Mouse (Mus musculus) megakaryocyte progenitor cell, adult 5-6 weeks (primary cell): ENCODE data around the gene Ccdc85c. TPM values are rescaled to one million over a fixed set of nuclear protein-coding genes. Genes with fewer than 3 reads are reported as not detected.

ENCODE experiments used
- ATAC-seq: replicated peaks from 2 replicates; pipeline ENCODE4 v1.8.0; 2016; ENCODE audit warnings: mild to moderate bottlenecking, moderate TSS enrichment, inconsistent platforms; ENCODE audit not compliant: poor library complexity
- total RNA-seq, 2 experiments: library from RNA; stranded (forward) in 1 of 2; stranded (reverse) in 1 of 2; fragments of 157-497, 149-512 nt in 1 of 2; fragments of 200-1000 nt in 1 of 2; gene quantifications; 2 replicates each; pipeline versions ENCODE4 v1.2.3 to v1.2.4; 2015 to 2017

Gene Ccdc85c
- total RNA-seq, 2 experiments from 2014 or later = 0.46 to 0.64 TPM

- ATAC-seq = peak; percentile 82
Measured at GRCm38 (mm10) chr12:108179321-108180266, 95.6 kb downstream of the Ccdc85c start, which contains the start of gene Ccnk. TSS of gene Ccnk (plus strand) at chr12:108179579.

GRCm38 (mm10) chr12:108179246-108179320 lies 96.1 kb downstream of the Ccdc85c start, which contains the start of gene Setd3:
TSS of gene Setd3 (minus strand) at chr12:108179314.
- ATAC-seq = no peak

DNA sequence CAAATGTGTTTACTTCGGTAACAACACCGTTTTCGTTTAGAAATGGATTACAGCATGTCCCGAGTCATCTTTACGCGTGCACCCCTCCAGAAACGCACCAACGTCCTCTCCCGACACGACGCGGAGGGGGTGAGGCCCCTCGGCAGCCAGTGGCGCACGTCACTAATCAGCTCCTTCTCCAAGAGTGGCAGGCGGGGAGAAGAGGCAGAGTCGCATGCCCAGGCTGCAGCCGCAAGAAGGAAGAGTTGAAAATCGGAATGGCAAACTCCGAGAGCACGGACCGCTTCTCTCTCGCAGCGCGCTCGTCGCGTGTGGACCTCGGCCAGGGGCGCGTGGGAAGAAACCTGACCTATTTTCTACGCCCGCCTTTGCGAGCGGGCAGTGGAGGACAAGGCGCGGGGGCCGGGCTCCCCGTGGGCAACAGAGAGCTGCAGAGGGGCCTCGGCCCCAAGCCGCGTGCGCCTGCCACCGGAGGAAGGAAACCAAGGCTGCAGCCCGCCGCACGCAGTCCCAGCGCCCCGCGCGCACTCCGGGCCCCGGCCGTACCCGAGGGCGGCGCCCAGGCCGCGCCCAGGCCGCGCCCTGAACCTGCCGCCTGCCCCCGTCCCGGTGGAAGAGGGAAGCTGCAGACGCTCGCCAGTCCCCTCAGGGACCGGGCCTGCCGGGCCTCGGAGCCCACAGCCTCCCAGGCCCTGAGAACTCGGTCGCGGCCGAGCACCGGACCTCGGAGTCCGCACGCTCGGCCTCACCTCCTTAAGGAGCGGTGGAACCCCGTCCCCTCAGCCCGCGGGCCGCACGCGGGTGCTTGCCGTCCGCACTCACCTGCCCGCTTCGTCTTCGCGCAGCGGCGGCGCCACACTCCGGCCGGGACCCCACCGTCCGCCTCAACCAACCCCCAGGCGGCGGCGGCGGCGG lies 96.6 kb downstream of the Ccdc85c start:
- peak; percentile 47 for ATAC-seq

GRCm38 (mm10) chr12:108176366-108176765 lies 98.9 kb downstream of the Ccdc85c start:
- ATAC-seq = no peak

DNA sequence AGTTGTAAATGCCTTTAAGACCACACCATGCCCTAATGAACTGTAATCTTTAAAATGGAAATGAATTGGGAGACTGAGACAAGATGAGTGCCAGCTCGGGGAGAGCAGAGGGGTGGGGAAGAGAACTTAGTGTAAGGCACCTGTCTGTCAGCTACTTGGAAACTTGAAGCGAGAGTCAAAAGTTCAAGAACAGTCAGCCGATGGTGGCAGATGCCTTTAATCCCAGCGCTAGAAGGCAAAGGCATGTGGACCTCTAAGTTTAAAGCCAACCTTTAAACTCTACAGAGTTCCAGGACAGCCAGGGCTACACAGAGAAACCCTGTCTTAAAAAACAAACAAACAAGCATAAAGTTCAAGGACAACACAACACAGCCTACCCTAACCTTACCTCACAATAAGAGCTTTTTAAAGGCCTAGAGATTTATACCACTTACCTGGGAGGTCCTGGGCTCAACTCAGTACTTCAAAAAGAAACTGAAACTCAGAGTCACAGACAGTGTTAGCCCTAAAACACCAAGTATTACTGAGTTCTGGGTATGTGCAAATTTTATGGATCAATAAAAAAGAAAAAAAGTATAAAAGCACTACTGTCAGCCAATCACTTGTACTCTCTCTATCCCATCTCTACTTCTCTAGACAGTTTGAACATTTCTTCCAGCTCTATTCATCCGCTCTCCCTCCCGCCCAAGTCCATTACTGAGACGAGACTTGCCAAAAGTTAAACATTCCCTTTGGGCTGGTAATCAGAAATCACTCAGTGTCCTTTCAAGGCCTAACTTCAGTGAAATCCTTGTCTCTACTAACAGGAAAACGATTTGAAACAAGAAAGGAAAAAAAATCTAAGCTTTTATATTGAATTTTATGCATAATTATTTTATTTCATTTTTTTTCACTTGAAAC lies 100.4 kb downstream of the Ccdc85c start:
- no peak for ATAC-seq

- no peak for ATAC-seq
Measured at GRCm38 (mm10) chr12:108172639-108173038, 102.6 kb downstream of the Ccdc85c start.

DNA sequence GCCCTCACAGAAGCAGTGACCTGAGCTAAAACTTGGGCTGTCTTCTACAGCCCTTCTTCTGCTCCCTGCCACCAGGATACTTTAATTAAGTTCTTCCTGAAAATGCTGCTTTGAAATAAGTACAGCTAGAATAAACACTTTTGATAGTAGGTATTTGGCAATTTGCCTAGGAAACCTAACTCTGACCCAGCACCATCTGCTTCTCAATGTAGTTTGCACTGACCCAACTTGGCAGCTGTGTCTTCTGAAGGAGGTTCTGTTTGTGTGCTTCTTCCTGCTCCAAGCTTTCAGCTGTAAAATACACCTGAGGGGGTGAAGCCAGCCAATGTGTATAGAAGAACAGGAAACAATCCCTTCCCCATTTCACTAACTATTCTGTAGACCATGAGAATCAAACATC lies 103.9 kb downstream of the Ccdc85c start:
- ATAC-seq = no peak; the same call in 1 of the 2 replicates

- peak; percentile 73 for ATAC-seq
Measured at GRCm38 (mm10) chr12:108170467-108170866, 104.8 kb downstream of the Ccdc85c start.

- peak; percentile 50 for ATAC-seq
Measured at GRCm38 (mm10) chr12:108168909-108169308, 106.3 kb downstream of the Ccdc85c start.

DNA sequence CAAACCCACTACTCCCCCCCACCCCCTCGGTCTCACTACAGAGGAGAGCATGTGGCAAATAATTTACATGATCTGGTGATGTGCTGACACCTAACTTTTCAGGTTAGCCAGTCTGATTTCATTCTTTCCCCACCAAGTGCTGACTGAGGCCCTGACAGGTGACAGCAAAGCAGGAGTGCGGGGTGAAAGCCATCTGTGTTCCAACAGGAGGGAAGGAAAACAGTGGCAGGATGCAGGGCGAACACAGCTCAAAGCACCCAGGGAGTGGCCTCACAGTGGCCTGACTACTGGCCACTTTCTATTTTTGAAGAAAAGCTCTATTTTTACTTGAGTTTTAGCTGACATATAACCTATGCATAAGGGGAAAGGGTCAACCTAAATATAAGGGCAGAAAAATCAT lies 111.5 kb downstream of the Ccdc85c start:
- ATAC-seq = no peak

- ATAC-seq = peak; percentile 90
Measured at GRCm38 (mm10) chr12:108162036-108162435, 113.2 kb downstream of the Ccdc85c start.

DNA sequence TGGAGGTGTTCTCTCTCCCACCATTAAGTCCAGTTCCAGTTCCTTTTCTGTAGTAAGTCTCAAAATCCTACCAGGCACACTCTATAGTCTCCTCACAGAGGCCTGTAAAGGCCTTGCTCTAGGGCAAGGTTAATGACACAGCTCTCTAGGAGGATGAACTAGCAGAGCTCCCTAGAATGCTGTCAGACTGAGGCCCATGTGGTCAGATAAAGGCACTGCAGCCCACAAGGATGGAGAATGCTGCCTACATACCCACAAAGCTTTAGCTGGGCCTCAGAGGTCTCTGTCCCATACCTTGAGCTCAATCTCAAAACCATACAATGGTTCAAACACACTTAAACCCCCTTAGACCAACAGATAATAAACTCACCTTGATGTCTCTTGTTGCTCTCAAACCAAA lies 115.4 kb downstream of the Ccdc85c start:
- ATAC-seq = 0 out of 2 replicates have a peak, but pooled peaks have one; percentile 34

Other genes with a start within 250 kb of the Ccdc85c start
- gene Setd3, start 96.1 kb downstream of the Ccdc85c start, total RNA-seq (2015) = 44.5 and 46.6 TPM in 2 replicates
- gene Setd3, start 96.1 kb downstream of the Ccdc85c start, total RNA-seq (2017) = 78.3 and 87.6 TPM in 2 replicates
- gene Ccnk, start 95.8 kb downstream of the Ccdc85c start, total RNA-seq (2015) = 72.7 and 76.5 TPM in 2 replicates
- 15.3 and 15.7 TPM in 2 replicates for gene Ccnk, start 95.8 kb downstream of the Ccdc85c start, total RNA-seq (2017)
- gene Hhipl1, start 30.8 kb upstream of the Ccdc85c start, total RNA-seq (2015) = not detected in 2 replicates
- gene Hhipl1, start 30.8 kb upstream of the Ccdc85c start, total RNA-seq (2017) = not detected in 2 replicates
- gene Cyp46a1, start 59.0 kb upstream of the Ccdc85c start, total RNA-seq (2015) = 0.10 and 0.51 TPM in 2 replicates
- not detected in 2 replicates for gene Cyp46a1, start 59.0 kb upstream of the Ccdc85c start, total RNA-seq (2017)
- 0.07 TPM in 1 of 2 replicates, not detected in the other for gene Eml1, start 95.5 kb upstream of the Ccdc85c start, total RNA-seq (2015)
- not detected in 2 replicates for gene Eml1, start 95.5 kb upstream of the Ccdc85c start, total RNA-seq (2017)